In genomic region chr9:40651239-40651859, GRCm38 (mm10) we compare ENCODE assay signal across 38 mouse cellular contexts. TPM values are rescaled to one million over a fixed set of nuclear protein-coding genes. Genes with fewer than 3 reads are reported as not detected.
DNase-seq lines count a peak whose midpoint lies in the region; ATAC-seq and TF ChIP-seq lines count a peak whose summit lies in the region.
"Had no signal": no experiment of that assay in that cellular context is flagged by ENCODE, and none has a peak within 500 bp of the region (broad histone marks: within the 10 kb centered on the region; RNA-seq: fewer than 3 reads in every experiment).

No protein-coding gene starts in this region.

- TF ChIP-seq POLR2A in kidney, adult 2 months (IDR thresholded peaks at IDR 0.05; ENCODE audit: low read depth, low read length) = no peak

- no peak overlapping the region for H3K4me3 ChIP-seq in heart, embryonic 11.5 days (ENCODE audit: low read depth, low read length)
- no peak overlapping the region for H3K4me3 ChIP-seq in kidney, adult 2 months (ENCODE audit: insufficient read depth, low read depth, low read length)
- no peak overlapping the region for H3K4me3 ChIP-seq in hindbrain, embryonic 13.5 days
- H3K4me3 ChIP-seq: embryonic facial prominence, embryonic 12.5 days; layer of hippocampus, adult 2 months; limb, embryonic 13.5 days; lung, embryonic 15.5 days; megakaryocyte, embryonic 14.5 days; midbrain, embryonic 12.5 days; myocyte; neural tube, embryonic 12.5 days had no signal

- intact Hi-C loops in heart, postnatal 10 days (cut with DNase I) = no loop called here

- H3K9me3 ChIP-seq in heart, embryonic 11.5 days (replicated peaks; ENCODE audit: control insufficient read depth, low read length) = no peaks in the 10 kb centered on the region
- no peaks in the 10 kb centered on the region for H3K9me3 ChIP-seq in hindbrain, embryonic 13.5 days
- H3K9me3 ChIP-seq: embryonic facial prominence, embryonic 12.5 days; limb, embryonic 13.5 days; lung, embryonic 15.5 days; megakaryocyte, embryonic 14.5 days; midbrain, embryonic 12.5 days; neural tube, embryonic 12.5 days had no signal

- H3K4me2 ChIP-seq in heart, embryonic 11.5 days = no peak overlapping the region
- no peak overlapping the region for H3K4me2 ChIP-seq in hindbrain, embryonic 13.5 days
- H3K4me2 ChIP-seq: embryonic facial prominence, embryonic 12.5 days; hindbrain, embryonic 14.5 days; limb, embryonic 13.5 days; liver, embryonic 11.5 days; lung, embryonic 15.5 days; midbrain, embryonic 12.5 days; neural tube, embryonic 12.5 days had no signal

- no peaks in the 10 kb centered on the region for H3K27me3 ChIP-seq in heart, embryonic 11.5 days (ENCODE audit: control insufficient read depth, insufficient read depth, low read length)
- no peaks in the 10 kb centered on the region for H3K27me3 ChIP-seq in kidney, adult 2 months (replicated peaks; ENCODE audit: control insufficient read depth, insufficient read depth, low read length)
- H3K27me3 ChIP-seq in hindbrain, embryonic 13.5 days = no peaks in the 10 kb centered on the region
- H3K27me3 ChIP-seq: embryonic facial prominence, embryonic 12.5 days; limb, embryonic 13.5 days; lung, embryonic 15.5 days; midbrain, embryonic 12.5 days; neural tube, embryonic 12.5 days had no signal

- ATAC-seq in heart, embryonic 11.5 days (replicated peaks; ENCODE audit: insufficient number of reproducible peaks, low FRiP score, low TSS enrichment) = no peak
- ATAC-seq in hindbrain, embryonic 13.5 days (ENCODE audit: low FRiP score) = no peak
- ATAC-seq: CD4-positive, CD25-positive, alpha-beta regulatory T cell, adult 4 months; forebrain, embryonic 14.5 days; intestine, postnatal 0 days had no signal

- H3K9ac ChIP-seq in heart, embryonic 11.5 days (ENCODE audit: low read depth, low read length) = no peak overlapping the region
- H3K9ac ChIP-seq in hindbrain, embryonic 13.5 days = no peak overlapping the region
- H3K9ac ChIP-seq: embryonic facial prominence, embryonic 12.5 days; hindbrain, embryonic 14.5 days; limb, embryonic 13.5 days; lung, embryonic 15.5 days; midbrain, embryonic 12.5 days; neural tube, embryonic 12.5 days had no signal

- DNase-seq in heart, adult 11 months = peak; percentile 96
- peak; percentile 21 for DNase-seq in kidney, adult 2 months
- DNase-seq in kidney, adult 11 months = no peak
- peak; percentile 50 for DNase-seq in brain, adult 2 months (ENCODE audit: low read depth, low spot score)
- DNase-seq in heart, postnatal 10 days = peak; percentile 54 to 60
- DNase-seq: adrenal gland, postnatal 14 days; cerebellum, postnatal 25 days; embryo, embryonic 11 days; kidney, postnatal 25 days; right cerebral cortex, adult 18-20 months; spleen, adult 18-20 months; thymus, postnatal 25 days had no signal

- no peak overlapping the region for H3K27ac ChIP-seq in heart, embryonic 11.5 days (ENCODE audit: low read depth, low read length)
- H3K27ac ChIP-seq in kidney, adult 2 months (ENCODE audit: insufficient read depth, low read depth, low read length) = no peak overlapping the region
- no peak overlapping the region for H3K27ac ChIP-seq in hindbrain, embryonic 13.5 days
- H3K27ac ChIP-seq: embryonic facial prominence, embryonic 12.5 days; hindbrain, embryonic 14.5 days; layer of hippocampus, adult 2 months; limb, embryonic 13.5 days; lung, embryonic 15.5 days; midbrain, embryonic 12.5 days; neural tube, embryonic 12.5 days had no signal

- 82% methylated on average over 4 of the region's 4 CpGs for WGBS in heart, embryonic 11.5 days (ENCODE audit: insufficient replicate concordance)
- WGBS in kidney, adult 2 months = 70% methylated on average over 4 of the region's 4 CpGs
- 92% methylated on average over 4 of the region's 4 CpGs for WGBS in hindbrain, embryonic 13.5 days

- no peak for TF ChIP-seq CTCF in kidney, adult 2 months (conservative IDR thresholded peaks at IDR 0.05; ENCODE audit: insufficient read depth, insufficient read length, low read depth, low read length)

- H3K36me3 ChIP-seq in heart, embryonic 11.5 days (ENCODE audit: control insufficient read depth, insufficient read depth, low read length) = no peaks in the 10 kb centered on the region
- H3K36me3 ChIP-seq in kidney, adult 2 months (ENCODE audit: control insufficient read depth, insufficient read depth, low read length) = no peaks in the 10 kb centered on the region
- no peaks in the 10 kb centered on the region for H3K36me3 ChIP-seq in hindbrain, embryonic 13.5 days
- H3K36me3 ChIP-seq: embryonic facial prominence, embryonic 12.5 days; limb, embryonic 13.5 days; lung, embryonic 15.5 days; midbrain, embryonic 12.5 days; neural tube, embryonic 12.5 days had no signal

- no peaks in the 10 kb centered on the region for H3K4me1 ChIP-seq in heart, embryonic 11.5 days (ENCODE audit: control insufficient read depth, insufficient read depth, low read length)
- H3K4me1 ChIP-seq in kidney, adult 2 months (ENCODE audit: control insufficient read depth, insufficient read depth, low read length) = peaks cover 4% of the 10 kb centered on the region; the same call in 1 of the 2 replicates
- H3K4me1 ChIP-seq in hindbrain, embryonic 13.5 days (replicated peaks) = no peaks in the 10 kb centered on the region
- H3K4me1 ChIP-seq: embryonic facial prominence, embryonic 12.5 days; lung, embryonic 15.5 days; megakaryocyte, embryonic 14.5 days; midbrain, embryonic 12.5 days had no signal

RNA-seq across cellular contexts. Expression of gene Gm21915, which starts 19.1 kb away (rescaled TPM):
- polyA plus RNA-seq in heart, embryonic 11.5 days (2014; fragmentation: Nextera tagmentation; extraction: Ambion mirVana) = not detected in 2 replicates
- polyA plus RNA-seq in kidney, adult 2 months (2012; rRNA removed) = not detected in 2 replicates
- total RNA-seq in heart, postnatal 10 days (2021) = not detected
- not detected in 2 replicates for polyA plus RNA-seq in hindbrain, embryonic 13.5 days (2015; fragmentation: Nextera tagmentation; extraction: Ambion mirVana)
- total RNA-seq: adrenal gland, postnatal 14 days; gastrocnemius, adult 8-10 months; heart, postnatal 36 days; layer of hippocampus, adult 2 months; layer of hippocampus, postnatal 14 days; left cerebral cortex, adult 8-10 months; left cerebral cortex, postnatal 36 days; midbrain, postnatal 0 days had no signal
- polyA plus RNA-seq: brain, embryonic 14.5 days; CD4-positive, CD25-positive, alpha-beta regulatory T cell, adult 4 months; cerebellum, adult 2 months; embryonic facial prominence, embryonic 12.5 days; forebrain, embryonic 14.5 days; heart, embryonic 14.5 days; hindbrain, embryonic 14.5 days; intestine, postnatal 0 days; limb, embryonic 13.5 days; liver, embryonic 11.5 days; liver, embryonic 16.5 days; lung, embryonic 15.5 days; midbrain, embryonic 12.5 days; midbrain, postnatal 0 days; myocyte; neural tube, embryonic 12.5 days; stomach, embryonic 16.5 days had no signal

RNA-seq across cellular contexts. Expression of gene Clmp, which starts 34.4 kb away (rescaled TPM):
- polyA plus RNA-seq in heart, embryonic 11.5 days (2014; fragmentation: Nextera tagmentation; extraction: Ambion mirVana) = 13.5 and 15.3 TPM in 2 replicates
- 4.5 and 5.1 TPM in 2 replicates for polyA plus RNA-seq in kidney, adult 2 months (2012; rRNA removed)
- total RNA-seq in heart, postnatal 10 days (2021) = 1 to 10 TPM; 4.8 to 7.8 TPM
- 46.6 and 47.1 TPM in 2 replicates for polyA plus RNA-seq in hindbrain, embryonic 13.5 days (2015; fragmentation: Nextera tagmentation; extraction: Ambion mirVana)
